Mouse (Mus musculus) activated CD4-positive, CD25-positive, alpha-beta regulatory T cell (primary cell): ENCODE data around the gene Mageb5. TPM values are rescaled to one million over a fixed set of nuclear protein-coding genes. Genes with fewer than 3 reads are reported as not detected.

Source experiments
- polyA plus RNA-seq, 2 experiments: library from polyadenylated mRNA; unstranded; fragments of 100-300 nt; shearing (Covaris generic); gene quantifications; one replicate each; pipeline ENCODE4 v1.2.1; 2017

The Mageb5 gene
- polyA plus RNA-seq: not detected

DNA sequence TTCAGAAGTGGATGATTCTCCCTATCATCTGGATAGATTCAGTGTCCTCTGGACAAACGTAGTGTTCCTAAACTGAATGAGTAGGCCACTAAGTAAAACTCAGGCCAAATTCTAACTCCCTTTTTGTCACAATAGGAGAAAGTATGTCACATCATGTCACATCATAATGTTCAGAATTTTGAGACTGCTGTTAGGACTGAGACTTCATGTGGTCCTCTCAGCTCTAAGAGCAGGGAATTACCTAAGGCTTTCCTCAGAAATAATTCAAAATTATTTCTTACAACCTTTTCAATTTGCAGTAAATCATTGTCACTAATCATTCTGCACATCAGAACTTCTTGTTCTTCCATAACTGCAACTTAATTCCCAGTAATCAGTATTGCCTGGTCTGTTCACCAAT, at the start of gene Mageb5:
Mageb5 (minus strand) TSS at position 101 of the 400 bp plus-strand sequence.

Other genes with a start within 250 kb of the Mageb5 start
- not detected for gene 1700084M14Rik, start 207.1 kb downstream of the Mageb5 start, polyA plus RNA-seq
- not detected for gene Gm14781, start 150.8 kb downstream of the Mageb5 start, polyA plus RNA-seq
- gene Mageb1, start 233.3 kb upstream of the Mageb5 start, polyA plus RNA-seq: not detected